Mouse (Mus musculus): ENCODE results near the gene Tmem51. TPM values are rescaled to one million over a fixed set of nuclear protein-coding genes. Genes with fewer than 3 reads are reported as not detected.

Gene Tmem51
- total RNA-seq, 2 experiments from 2014 or later: 3.5 to 4.4 TPM

DNA sequence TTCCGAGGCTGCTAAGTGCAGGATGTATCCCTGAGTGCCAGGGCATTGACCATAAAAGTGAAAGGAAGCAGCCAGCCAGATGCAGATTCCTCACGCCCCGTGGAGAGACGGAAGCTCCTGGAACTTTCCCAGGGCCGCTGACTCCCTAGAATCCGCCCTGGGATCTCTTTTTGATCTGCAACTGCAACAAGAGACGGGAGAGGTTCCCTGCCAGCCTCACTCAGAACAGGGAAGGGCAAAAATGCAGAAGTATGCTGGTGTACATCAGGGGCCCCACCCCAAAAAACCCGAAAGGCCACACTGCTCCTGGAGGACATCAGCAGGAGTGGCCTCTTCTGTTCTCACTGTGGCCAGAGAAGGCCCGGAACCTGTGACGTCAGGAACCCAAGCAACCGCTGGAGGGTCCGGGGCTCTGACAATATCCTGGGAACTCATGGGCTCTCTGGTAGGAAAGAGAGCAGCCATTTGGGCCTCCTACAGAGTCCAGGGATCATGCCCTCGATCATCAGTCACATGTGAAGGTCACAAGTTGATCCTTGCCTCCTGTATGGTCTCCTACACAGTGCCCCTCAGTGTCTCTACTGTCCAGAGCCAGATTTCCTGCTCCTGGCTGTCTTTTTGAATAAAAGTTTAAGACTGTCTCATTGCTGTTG, 2.3 kb downstream of the Tmem51 start:
- no peak for DNase-seq (ENCODE audit: low spot score in 2 of 2)

DNA sequence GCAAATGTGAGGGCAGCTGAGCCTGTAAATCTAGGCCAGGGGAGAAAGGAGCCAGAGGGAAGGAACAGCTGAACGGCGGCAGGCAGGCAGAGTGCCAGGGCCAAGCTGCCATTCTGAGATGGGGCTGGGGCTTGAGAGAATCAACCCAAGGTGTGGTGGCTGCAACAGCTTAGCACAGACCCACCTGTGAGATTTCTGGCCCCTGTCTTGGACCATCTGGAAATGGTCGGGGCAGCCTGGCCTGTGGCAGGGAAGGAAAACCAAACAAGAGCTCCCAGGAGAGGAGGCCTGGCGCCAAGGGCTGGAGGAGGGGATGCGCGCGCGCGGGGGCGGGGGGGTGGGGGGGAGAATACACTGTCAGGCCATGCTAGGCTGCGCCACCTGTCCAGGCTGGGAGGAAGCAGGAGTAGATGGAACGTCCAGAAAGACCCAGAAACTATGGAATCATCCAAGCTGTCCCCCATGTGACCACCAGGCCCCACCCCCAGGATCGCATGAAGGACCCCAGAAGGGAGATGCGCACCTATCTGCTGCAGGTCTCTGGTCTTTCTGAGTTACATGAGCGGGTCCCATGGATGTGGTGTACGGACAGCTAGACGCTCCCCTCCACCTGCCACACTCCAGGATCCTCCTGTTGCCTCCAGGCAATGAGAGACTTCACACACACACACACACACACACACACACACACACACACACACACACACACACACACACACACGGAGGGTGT, 3.0 kb downstream of the Tmem51 start:
- DNase-seq (ENCODE audit: low spot score in 2 of 2): no peak

DNA sequence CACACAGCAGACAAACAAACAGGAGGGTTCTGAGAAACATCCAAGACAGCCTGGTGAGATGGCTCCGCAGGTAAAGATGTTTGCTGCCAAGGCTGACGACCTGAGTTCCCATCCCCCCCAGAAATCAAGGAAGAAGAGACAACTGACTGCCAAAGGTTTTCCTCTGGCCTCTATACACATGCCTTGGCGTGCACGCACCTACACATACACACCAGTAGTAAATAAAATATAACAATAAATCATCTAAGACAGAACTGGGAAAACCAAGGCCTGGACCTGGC, 3.7 kb downstream of the Tmem51 start:
- no peak for DNase-seq (ENCODE audit: low spot score in 2 of 2)

DNA sequence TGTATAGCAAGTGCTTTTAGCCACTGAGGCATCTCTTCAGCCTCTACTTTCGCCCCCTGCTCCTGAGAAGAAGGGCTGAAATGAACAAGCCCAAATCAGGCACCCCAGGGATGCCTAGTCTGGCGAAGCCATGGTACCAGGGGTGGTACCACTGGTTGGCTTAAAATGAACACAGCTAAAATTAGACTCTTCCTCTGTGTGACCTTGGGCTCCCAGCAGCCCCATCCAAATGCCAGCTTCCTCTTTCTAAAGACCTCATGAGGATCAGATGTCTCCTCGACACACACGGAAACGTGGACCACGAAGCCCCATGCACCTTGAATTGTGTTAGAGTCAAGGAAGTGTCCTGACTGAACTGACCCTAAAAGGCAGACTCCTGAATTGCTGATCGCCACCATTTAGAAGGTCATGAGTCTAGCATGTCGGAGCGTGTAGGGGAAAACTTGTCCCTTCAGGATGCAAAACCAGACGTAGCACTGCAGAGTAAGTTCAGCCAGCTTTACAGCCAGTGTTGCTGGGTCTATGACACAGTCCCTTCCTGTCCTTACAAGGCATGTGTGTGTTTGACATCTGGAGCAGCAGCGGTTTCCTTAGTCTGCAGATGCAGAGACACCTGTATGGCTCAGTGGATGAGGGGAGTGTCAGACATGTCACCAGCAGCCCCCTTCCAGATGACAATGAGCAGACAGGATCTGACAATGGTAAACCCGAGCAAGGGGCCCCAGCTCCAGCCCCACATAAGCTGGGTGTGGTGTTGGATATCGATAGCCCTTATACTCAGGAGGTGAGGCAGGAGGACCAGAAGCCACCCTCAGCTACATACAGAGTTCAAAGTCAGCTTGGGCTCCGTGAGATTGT, 4.2 kb downstream of the Tmem51 start:
- DNase-seq (ENCODE audit: low spot score in 2 of 2): no peak

DNA sequence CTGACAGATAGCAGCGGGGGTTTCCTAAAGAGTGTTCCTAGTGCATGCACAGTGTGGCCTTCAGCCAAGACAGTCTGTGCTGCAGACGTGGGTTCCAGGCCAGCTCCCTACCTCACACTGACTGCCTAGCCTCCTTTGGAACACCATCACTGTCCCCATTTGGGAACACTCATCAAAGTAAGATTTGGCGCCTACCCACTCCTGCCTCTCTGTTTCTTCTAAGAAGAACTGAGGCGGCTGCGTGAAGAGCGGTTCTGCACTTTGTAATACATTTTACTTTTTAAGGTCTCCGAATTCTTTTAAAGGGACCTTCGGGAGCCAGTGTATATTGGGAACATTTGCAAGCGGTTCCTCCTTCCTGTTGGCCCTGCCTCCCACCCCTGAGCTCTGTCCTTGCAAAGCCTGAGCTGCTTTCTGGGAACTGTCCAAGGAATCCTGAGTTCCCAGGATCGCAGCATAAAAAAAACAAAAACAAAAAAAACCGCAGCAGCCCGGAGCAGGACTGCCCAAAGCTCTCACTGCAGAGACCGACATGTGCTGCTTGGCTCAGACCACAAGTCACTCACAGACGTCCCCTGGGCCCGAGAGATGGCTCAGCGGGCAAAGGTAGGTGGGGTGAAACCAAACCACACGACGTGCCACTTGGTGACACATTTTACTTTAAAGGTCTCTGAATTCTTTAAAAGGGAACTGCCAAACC, 6.4 kb downstream of the Tmem51 start:
- DNase-seq (ENCODE audit: low spot score in 2 of 2): no peak

DNA sequence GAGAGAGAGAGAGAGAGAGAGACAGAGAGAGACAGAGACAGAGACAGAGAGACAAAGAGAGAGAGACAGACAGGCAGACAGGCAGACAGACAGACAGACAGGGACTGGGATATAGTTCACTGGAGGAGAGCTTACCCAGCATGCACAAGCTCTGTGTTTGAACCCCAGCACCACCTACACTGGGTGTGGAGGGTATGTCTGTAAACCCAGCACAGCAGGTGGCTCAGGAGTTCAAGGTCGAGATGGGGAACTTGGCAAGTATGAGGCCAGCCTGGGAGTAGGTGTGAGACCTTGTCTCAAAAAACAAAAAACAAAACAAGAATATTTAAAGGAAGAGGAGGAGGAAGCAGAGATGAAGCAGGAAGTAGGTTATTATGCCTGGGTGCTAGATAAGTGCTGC, 7.2 kb downstream of the Tmem51 start:
- DNase-seq (ENCODE audit: low spot score in 2 of 2): no peak

DNA sequence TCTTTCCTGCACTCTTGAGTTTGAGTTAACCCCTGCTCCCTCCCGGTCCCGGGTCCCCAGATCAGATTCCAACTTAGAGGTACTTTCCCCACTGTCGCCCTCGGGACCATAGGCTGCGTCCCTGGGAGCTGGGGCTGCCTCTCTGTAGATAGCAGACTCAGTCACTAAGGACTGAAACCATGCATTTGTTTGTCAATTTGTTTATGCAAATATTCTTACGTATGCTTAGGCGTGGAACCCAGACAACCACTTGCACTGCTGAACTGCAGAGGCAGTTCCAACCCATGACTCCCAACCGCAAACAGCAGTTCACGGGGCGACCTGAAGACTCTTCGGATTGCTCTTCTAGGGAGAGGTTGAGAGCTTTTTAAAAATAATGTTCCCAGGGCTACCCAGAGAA, 8.2 kb downstream of the Tmem51 start:
- no peak for DNase-seq (ENCODE audit: low spot score in 2 of 2)

DNA sequence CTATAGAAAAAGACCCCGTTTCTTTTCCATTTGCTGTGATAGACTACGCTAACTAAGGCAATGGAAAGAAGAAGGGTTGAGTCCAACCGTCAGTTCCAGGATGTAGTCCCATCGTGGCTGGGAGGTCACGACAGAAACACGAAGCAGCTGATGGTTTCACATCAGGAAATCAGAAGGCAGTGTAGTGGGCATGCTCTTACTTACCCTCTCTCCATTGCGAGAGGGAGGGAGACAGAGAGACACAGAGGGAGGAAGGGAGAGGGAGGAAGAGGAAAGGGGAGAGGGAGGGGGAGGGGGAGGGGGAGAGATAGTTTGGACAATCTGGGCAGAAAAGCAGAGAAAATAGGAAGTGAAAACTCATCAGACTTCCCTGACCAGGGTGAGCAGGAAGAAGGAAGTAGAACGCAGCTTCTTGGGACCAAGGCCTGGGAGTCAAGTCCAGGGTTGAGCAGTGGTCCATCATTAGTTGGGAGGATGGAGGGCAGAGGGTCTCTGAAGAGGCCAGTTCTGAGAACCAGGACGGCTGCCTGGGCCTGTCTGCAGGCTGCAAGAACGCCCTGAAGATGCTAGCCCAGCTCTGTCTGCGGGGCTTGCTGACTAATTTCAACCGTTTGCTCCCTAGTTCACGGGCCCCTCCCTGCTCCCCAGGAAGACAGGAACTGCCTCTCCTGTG, 9.9 kb downstream of the Tmem51 start:
- DNase-seq (ENCODE audit: low spot score in 2 of 2): no peak

DNA sequence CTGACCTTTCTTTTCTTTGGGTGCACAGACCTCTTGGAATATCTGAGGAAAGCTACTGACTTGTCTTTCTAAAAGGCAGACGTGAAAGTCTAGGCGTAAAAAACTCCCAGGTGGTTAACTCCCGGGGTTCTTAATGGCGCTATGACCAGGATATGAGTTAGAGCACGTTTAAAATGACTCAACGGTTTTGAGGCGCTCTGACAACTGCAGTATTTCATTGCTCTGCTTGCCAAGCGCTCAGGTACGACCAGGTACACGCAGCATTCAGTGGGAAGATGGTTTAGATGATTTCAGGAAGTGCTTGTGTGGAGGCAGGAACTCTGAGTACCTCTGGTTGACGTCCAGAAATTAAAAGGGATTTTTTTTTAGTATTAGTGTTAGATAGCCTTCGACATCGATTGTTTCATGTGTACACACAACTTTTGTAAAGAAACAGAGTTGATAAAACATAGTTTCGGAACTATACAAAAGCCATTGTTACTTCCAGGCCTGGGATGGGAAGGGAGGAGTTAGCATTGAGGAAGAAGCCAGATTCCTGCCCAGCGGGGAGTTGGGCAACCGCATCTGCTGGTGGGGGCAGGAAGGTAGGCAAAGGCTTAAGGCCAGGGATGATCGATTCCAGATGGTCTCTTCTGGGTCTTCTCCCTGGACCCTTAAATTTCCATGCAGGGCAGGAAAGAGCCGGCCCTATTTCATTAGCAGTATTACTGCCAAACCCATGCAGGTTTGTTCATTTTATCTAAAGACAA, 12.7 kb downstream of the Tmem51 start:
- DNase-seq (ENCODE audit: low spot score in 2 of 2): no peak

DNA sequence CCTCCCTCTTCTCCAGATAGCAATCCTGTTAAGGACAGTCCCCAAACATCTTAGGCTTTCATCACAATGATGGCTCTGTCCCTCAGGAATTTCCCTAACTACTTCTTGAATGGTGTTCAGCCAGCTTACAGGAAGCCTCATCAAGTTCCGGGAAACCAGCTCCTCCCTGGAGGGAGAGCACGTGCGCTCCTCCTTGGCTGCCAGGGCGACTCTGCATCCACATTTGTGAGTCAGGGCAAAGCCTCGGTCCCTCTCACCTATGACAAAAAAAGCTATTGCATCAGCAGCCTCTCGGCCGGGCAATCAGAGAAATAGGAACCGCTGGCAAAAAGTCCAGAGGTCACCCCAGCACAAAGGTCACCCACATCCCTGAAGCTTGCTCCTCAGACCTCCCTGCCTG, 13.3 kb downstream of the Tmem51 start:
- no peak for DNase-seq (ENCODE audit: low spot score in 2 of 2)

DNA sequence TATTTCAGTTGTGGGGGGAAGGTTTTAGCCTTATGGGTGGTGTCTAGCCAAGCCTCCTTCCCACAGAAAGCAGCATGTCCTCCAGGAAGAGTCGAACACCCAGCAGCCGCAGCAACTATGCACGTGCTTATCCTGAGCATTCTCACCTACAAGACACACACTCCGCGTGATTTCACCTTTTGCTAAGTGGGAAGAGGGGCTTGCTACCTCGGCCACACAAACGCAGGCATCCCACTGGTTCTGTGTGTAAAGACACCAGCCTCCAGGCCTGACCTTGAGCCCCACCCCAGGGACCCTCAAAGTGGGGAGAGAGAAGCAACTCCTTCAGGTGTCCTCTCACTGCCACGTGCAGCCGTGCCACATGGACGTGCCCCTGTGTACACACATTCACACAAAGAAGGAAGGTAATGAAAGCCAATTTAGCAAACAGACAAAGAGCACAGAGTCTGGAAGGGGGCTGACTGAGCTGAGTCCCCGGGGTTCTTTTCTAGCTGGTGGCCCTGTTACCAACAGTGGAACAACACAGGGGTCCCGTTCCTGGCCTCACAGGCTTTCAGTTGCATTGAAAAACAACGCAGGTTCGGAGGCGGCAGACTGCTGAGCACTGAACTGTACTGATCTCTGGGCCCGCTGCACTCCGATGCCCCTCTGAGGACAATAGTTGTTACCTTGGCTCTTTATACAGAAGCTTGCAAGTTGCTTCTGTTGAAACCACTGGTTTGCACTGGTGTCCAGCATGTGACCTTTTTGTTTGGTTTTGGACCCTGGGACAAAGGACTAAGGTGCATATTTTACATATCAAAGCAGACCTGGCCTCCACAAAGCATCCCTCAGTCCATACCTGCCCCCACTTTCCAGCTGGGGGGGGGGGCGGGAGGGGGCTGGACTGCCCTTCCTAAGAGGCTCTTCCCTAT, 14.9 kb downstream of the Tmem51 start:
- no peak for DNase-seq (ENCODE audit: low spot score in 2 of 2)

DNA sequence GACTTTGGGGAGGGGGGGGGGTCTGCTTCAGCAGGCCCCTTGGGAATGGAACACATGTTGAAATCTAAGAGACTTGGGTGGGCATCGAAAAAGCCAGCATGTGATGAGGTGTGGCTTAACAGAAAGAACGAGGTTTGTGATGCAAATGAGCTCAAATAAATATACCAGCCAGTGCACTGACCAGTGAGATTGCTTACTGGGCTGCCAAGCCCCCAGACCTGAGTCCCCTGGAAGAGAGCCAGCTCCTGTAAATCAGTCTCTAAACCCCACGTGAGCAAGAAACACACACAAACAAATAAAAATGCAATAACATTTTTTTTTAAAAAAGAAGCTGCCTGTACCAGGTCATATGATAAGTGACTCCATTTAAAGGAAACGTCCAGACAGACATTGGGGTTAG, 17.5 kb downstream of the Tmem51 start:
- no peak for DNase-seq (ENCODE audit: low spot score in 2 of 2)

DNA sequence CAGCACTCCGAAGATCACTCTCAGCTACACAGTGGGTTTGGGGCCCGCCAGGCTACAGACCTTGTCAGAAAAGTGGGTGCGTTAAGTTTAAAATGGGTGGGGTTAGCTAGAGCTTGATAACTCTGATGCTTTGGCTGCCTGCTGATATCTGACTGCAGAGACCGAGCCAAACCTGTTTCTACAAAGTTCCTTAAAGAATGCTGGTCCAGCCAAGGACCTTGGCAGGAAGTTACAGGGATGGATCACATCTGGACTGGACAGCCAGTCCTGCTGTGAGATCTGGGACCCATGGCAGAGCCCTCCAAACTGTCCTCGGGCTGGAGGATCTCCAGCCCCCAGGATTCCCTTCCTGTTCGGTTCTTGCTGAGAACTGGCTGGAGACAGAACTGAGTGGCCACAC, 18.3 kb downstream of the Tmem51 start:
- no peak for DNase-seq (ENCODE audit: low spot score in 2 of 2)

DNA sequence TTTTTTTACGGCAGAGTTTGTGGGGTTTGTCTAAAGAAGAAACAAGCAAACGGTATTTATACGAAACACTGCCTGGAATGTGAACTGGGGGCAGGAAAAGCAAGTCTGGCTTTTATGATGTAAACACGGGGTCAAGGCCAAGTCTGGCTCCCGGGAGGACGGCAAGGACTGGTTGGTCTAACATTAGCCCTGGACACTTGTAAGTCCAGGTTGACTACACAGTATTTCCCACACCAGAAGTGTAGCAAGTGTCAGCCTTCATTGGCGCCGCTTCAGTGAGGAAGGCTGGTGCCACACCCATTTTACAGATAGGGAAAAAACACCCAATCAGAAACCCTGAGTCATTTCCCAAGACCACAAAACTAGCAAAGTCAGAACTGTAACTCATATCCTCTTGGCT, 18.8 kb downstream of the Tmem51 start:
- DNase-seq (ENCODE audit: low spot score in 2 of 2): no peak

DNA sequence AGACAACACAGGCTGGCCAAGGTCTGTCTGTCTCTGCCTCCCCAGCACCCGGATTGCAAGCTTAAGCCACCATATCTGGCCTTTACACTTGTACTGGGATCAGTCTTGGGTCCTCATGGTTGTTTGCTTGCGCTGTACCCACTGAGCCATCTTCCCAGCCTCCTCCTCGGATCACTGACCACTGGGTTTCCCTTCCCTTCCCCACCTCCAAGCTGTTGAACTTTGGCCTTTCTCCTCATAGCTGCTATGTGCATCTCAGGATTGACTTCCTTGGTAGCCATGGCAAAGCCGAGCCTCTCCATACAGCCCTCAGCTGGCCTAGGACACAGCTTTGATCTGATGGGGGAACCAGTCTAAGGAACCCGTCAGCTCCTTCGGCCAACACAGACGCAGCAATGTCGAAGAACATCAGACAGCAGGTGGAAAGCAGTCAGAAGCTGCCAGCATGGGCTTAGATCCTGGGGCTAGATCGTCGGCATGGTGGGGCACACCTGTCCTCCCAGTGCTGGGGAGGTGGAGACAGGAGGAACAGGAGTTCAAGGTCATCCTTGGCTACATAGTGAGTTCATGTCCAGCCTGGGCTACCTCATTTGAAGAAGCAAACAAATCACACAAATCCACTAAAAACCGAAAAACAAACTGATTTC, 19.4 kb downstream of the Tmem51 start:
- no peak for DNase-seq (ENCODE audit: low spot score in 2 of 2)

DNA sequence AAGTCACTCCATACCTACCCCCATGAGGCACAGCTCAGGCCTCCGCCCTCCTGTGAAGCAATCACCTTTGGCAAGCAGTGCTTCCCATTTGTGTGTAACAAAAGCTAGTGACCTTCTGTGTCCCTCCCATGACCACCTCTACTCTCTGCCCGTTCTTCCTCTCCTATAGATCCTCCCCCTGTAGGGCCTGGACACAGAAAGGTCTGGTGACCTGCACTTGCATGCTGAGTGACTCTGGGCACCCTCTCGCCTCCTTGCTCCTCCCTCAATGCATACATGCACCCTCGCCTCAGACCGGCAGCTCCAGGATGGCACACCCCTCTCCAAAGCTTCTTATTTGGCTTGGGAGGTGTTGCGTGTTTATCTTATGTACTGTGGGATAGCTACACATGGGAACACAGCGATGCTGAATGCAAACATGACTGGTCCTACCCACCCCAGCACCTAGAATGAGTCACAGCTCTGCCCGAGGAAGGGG, 21.0 kb downstream of the Tmem51 start:
- no peak for DNase-seq (ENCODE audit: low spot score in 2 of 2)

DNA sequence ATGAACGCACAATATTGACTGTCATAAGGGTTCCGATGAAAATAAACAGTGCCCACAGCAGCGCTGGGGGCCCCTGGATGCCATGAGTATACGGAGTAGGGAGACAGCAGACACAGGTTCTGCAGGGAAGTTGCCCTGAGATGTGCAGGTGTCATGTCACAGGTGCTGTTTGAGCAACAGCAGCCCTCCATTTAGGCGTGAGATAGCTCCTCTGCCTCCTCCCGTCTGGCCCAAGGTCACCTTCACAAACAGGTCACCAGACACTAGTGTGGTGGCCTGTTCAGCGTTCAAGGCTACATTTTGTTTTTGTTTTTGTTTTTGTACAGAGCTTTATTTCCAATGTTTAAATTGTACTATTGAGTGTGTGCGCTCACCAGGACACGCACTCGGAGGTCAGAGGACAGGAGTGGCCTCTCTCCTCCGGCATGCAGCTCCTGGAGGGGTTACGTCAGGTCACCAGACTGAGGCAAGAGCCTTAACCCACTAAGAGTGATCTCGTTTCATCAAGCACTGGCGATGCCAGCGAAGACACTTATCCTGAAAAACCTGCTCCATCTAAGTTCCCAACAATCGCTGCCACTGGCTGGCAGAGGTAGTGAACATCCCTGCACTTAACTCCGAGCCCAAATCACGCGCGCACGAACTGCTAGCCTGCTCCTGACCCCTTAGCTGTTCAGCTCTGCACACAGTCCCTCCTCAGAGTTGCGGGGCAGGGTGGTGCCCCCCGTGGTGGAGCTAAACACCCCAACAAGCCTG, 22.4 kb downstream of the Tmem51 start:
- DNase-seq (ENCODE audit: low spot score in 2 of 2): no peak
